Mouse (Mus musculus): ENCODE measurements around the gene Taok3. TPM values are rescaled to one million over a fixed set of nuclear protein-coding genes. Genes with fewer than 3 reads are reported as not detected.

Gene Taok3
- polyA plus RNA-seq, 1 experiment from 2014 or later, result 28.9 TPM

- Histone ChIP-seq H3K9me3 (no peaks in the 10 kb centered on the region), H3K4me3 (no peak overlapping the region), H3K27me3 (no peaks in the 10 kb centered on the region), H3K27ac (replicated peaks) (no peak overlapping the region), H3K9ac (replicated peaks) (no peak overlapping the region), H3K4me2 (replicated peaks) (no peak overlapping the region), H3K4me1 (no peaks in the 10 kb centered on the region), H3K36me3 (peaks cover 98% of the 10 kb centered on the region)
- ATAC-seq (ENCODE audit: low FRiP score, low read depth), result no peak
- 97% methylated on average over 13 of the region's 13 CpGs for WGBS
Observed at GRCm38 (mm10) chr5:117108731-117109130, 11.2 kb upstream of the Taok3 start.

- Histone ChIP-seq H3K27ac (replicated peaks) (no peak overlapping the region), H3K27me3 (no peaks in the 10 kb centered on the region), H3K9me3 (no peaks in the 10 kb centered on the region), H3K4me1 (0 out of 2 replicates have a peak, but pooled peaks cover 5% of the 10 kb centered on the region), H3K9ac (replicated peaks) (no peak overlapping the region), H3K4me2 (replicated peaks) (no peak overlapping the region), H3K4me3 (no peak overlapping the region), H3K36me3 (peaks cover 90% of the 10 kb centered on the region)
- 90% methylated on average over 8 of the region's 8 CpGs for WGBS
- no peak for ATAC-seq (ENCODE audit: low FRiP score, low read depth)
Observed at GRCm38 (mm10) chr5:117109522-117109921, 10.4 kb upstream of the Taok3 start.

GRCm38 (mm10) chr5:117111064-117111773 is 8.7 kb upstream of the Taok3 start:
- ATAC-seq (ENCODE audit: low FRiP score, low read depth), result no peak
- no peak overlapping the region for H3K27ac ChIP-seq (replicated peaks)
- 92% methylated on average over 16 of the region's 16 CpGs for WGBS
- no peaks in the 10 kb centered on the region for H3K27me3 ChIP-seq
- no peak overlapping the region for H3K4me3 ChIP-seq
- H3K4me1 ChIP-seq, result 0 out of 2 replicates have a peak, but pooled peaks cover 5% of the 10 kb centered on the region
- no peak overlapping the region for H3K9ac ChIP-seq (replicated peaks)
- no peak overlapping the region for H3K4me2 ChIP-seq (replicated peaks)
- peaks cover 73% of the 10 kb centered on the region for H3K36me3 ChIP-seq
- no peaks in the 10 kb centered on the region for H3K9me3 ChIP-seq

- ATAC-seq (ENCODE audit: low FRiP score, low read depth), result no peak
- H3K27me3 ChIP-seq, result no peaks in the 10 kb centered on the region
- no peak overlapping the region for H3K9ac ChIP-seq (replicated peaks)
Observed at GRCm38 (mm10) chr5:117111774-117112112, 8.2 kb upstream of the Taok3 start.

GRCm38 (mm10) chr5:117113330-117113729 is 6.6 kb upstream of the Taok3 start:
- WGBS, result 93% methylated on average over 7 of the region's 7 CpGs
- H3K36me3 ChIP-seq, result peaks cover 52% of the 10 kb centered on the region
- no peak overlapping the region for H3K4me3 ChIP-seq
- H3K27ac ChIP-seq (replicated peaks), result no peak overlapping the region
- 0 out of 2 replicates have a peak, but pooled peaks cover 5% of the 10 kb centered on the region for H3K4me1 ChIP-seq
- no peak for ATAC-seq (ENCODE audit: low FRiP score, low read depth)
- no peaks in the 10 kb centered on the region for H3K9me3 ChIP-seq
- H3K27me3 ChIP-seq, result no peaks in the 10 kb centered on the region
- no peak overlapping the region for H3K9ac ChIP-seq (replicated peaks)
- H3K4me2 ChIP-seq (replicated peaks), result no peak overlapping the region

More at GRCm38 (mm10) chr5:117111774-117112112, 8.2 kb upstream of the Taok3 start:
- no peak overlapping the region for H3K4me3 ChIP-seq
- 97% methylated on average over 7 of the region's 7 CpGs for WGBS
- H3K27ac ChIP-seq (replicated peaks), result no peak overlapping the region
- no peaks in the 10 kb centered on the region for H3K9me3 ChIP-seq
- H3K4me2 ChIP-seq (replicated peaks), result no peak overlapping the region
- H3K4me1 ChIP-seq, result 0 out of 2 replicates have a peak, but pooled peaks cover 5% of the 10 kb centered on the region
- H3K36me3 ChIP-seq, result peaks cover 68% of the 10 kb centered on the region

- Histone ChIP-seq H3K9ac (replicated peaks) (peak overlapping the region; percentile 89), H3K27me3 (no peaks in the 10 kb centered on the region), H3K4me3 (peak overlapping the region; percentile 96), H3K9me3 (no peaks in the 10 kb centered on the region), H3K4me2 (replicated peaks) (peak overlapping the region; percentile 96), H3K27ac (replicated peaks) (peak overlapping the region; percentile 85), H3K4me1 (0 out of 2 replicates have a peak, but pooled peaks cover 5% of the 10 kb centered on the region), H3K36me3 (peaks cover 39% of the 10 kb centered on the region)
- ATAC-seq (ENCODE audit: low FRiP score, low read depth), result no peak
- WGBS, result 4% methylated on average over 16 of the region's 16 CpGs
Observed at GRCm38 (mm10) chr5:117114581-117115192, 5.2 kb upstream of the Taok3 start.

- peak; percentile 31; the same call in 1 of the 2 replicates for ATAC-seq (ENCODE audit: low FRiP score, low read depth)
- under 1% methylated on average over 42 of the region's 43 CpGs for WGBS
- Histone ChIP-seq H3K9ac (replicated peaks) (peak overlapping the region; percentile 89), H3K4me1 (0 out of 2 replicates have a peak, but pooled peaks cover 5% of the 10 kb centered on the region), H3K27ac (replicated peaks) (peak overlapping the region; percentile 85), H3K4me2 (replicated peaks) (peak overlapping the region; percentile 96), H3K27me3 (no peaks in the 10 kb centered on the region), H3K36me3 (peaks cover 34% of the 10 kb centered on the region), H3K4me3 (peak overlapping the region; percentile 96), H3K9me3 (no peaks in the 10 kb centered on the region)
Observed at GRCm38 (mm10) chr5:117115193-117115767, 4.6 kb upstream of the Taok3 start.

- peaks cover 5% of the 10 kb centered on the region for H3K27me3 ChIP-seq
- ATAC-seq (ENCODE audit: low FRiP score, low read depth), result peak; percentile 76
- WGBS, result under 1% methylated on average over 59 of the region's 59 CpGs
- peaks cover 10% of the 10 kb centered on the region for H3K4me1 ChIP-seq
- H3K36me3 ChIP-seq, result peaks cover 28% of the 10 kb centered on the region
- peak within 1 kb of the TSS; percentile 96 for H3K4me3 ChIP-seq
- peak within 1 kb of the TSS; percentile 89 for H3K9ac ChIP-seq (replicated peaks)
- H3K9me3 ChIP-seq, result no peaks in the 10 kb centered on the region
- H3K27ac ChIP-seq (replicated peaks), result peak within 1 kb of the TSS; percentile 85
- H3K4me2 ChIP-seq (replicated peaks), result peak within 1 kb of the TSS; percentile 96
Observed at GRCm38 (mm10) chr5:117115836-117116366, 4.0 kb upstream of the Taok3 start, which contains the start of gene Suds3. Suds3 (minus strand) TSS chr5:117116113.

GRCm38 (mm10) chr5:117116660-117117059 is 3.3 kb upstream of the Taok3 start:
- ATAC-seq (ENCODE audit: low FRiP score, low read depth), result no peak
- no peak overlapping the region for H3K4me3 ChIP-seq
- no peak overlapping the region for H3K27ac ChIP-seq (replicated peaks)
- no peak overlapping the region for H3K4me2 ChIP-seq (replicated peaks)
- peaks cover 21% of the 10 kb centered on the region for H3K36me3 ChIP-seq
- H3K27me3 ChIP-seq, result peaks cover 12% of the 10 kb centered on the region
- H3K4me1 ChIP-seq, result peaks cover 18% of the 10 kb centered on the region
- no peaks in the 10 kb centered on the region for H3K9me3 ChIP-seq
- WGBS, result 79% methylated on average over 2 of the region's 2 CpGs
- no peak overlapping the region for H3K9ac ChIP-seq (replicated peaks)

GRCm38 (mm10) chr5:117117241-117117640 is 2.7 kb upstream of the Taok3 start:
- H3K4me3 ChIP-seq, result no peak overlapping the region
- H3K27ac ChIP-seq (replicated peaks), result no peak overlapping the region
- peaks cover 15% of the 10 kb centered on the region for H3K36me3 ChIP-seq
- H3K4me1 ChIP-seq, result peaks cover 20% of the 10 kb centered on the region
- 89% methylated on average over 2 of the region's 2 CpGs for WGBS
- H3K9ac ChIP-seq (replicated peaks), result no peak overlapping the region
- no peak overlapping the region for H3K4me2 ChIP-seq (replicated peaks)
- H3K9me3 ChIP-seq, result no peaks in the 10 kb centered on the region
- ATAC-seq (ENCODE audit: low FRiP score, low read depth), result no peak
- peaks cover 16% of the 10 kb centered on the region for H3K27me3 ChIP-seq

GRCm38 (mm10) chr5:117117716-117118115 is 2.2 kb upstream of the Taok3 start:
- Histone ChIP-seq H3K4me1 (peaks cover 20% of the 10 kb centered on the region), H3K27ac (replicated peaks) (no peak overlapping the region), H3K4me3 (no peak overlapping the region), H3K9me3 (no peaks in the 10 kb centered on the region), H3K36me3 (peaks cover 10% of the 10 kb centered on the region), H3K9ac (replicated peaks) (no peak overlapping the region), H3K4me2 (replicated peaks) (no peak overlapping the region), H3K27me3 (peaks cover 18% of the 10 kb centered on the region)
- WGBS, result 79% methylated on average over 7 of the region's 7 CpGs
- no peak for ATAC-seq (ENCODE audit: low FRiP score, low read depth)

- ATAC-seq (ENCODE audit: low FRiP score, low read depth), result no peak
- H3K9ac ChIP-seq (replicated peaks), result no peak overlapping the region
- H3K4me3 ChIP-seq, result no peak overlapping the region
- H3K27ac ChIP-seq (replicated peaks), result no peak overlapping the region
- 85% methylated on average over 2 of the region's 2 CpGs for WGBS
- H3K9me3 ChIP-seq, result no peaks in the 10 kb centered on the region
- H3K4me1 ChIP-seq, result peaks cover 20% of the 10 kb centered on the region
- H3K4me2 ChIP-seq (replicated peaks), result no peak overlapping the region
- peaks cover 18% of the 10 kb centered on the region for H3K27me3 ChIP-seq
- H3K36me3 ChIP-seq, result peaks cover 6% of the 10 kb centered on the region
Observed at GRCm38 (mm10) chr5:117118220-117118619, 1.7 kb upstream of the Taok3 start.
